In the genomic region with DNA sequence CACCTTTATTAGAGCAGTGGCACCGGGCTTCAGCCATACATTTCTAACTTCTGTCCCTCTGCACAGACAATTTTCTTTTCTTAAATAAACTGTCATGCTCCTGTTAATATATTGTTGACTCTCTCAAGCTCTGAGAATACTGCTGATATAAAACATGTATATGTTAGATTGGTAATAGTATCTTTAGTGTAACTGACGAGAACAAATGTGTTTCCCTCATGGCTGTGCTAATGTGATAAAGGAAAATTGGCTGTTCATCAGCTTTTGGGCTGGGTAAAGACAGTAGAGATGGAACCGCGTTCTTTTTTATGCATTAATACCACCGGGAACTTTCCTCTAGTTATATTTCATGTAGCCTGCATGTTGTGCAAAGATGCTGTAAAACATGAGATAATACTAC, we compare ENCODE assay signal across 34 mouse cellular contexts. TPM values are rescaled to one million over a fixed set of nuclear protein-coding genes. Genes with fewer than 3 reads are reported as not detected.
"Had no signal": no experiment of that assay in that cellular context is flagged by ENCODE, and none has a peak within 500 bp of the region (broad histone marks: within the 10 kb centered on the region; RNA-seq: fewer than 3 reads in every experiment).

No protein-coding gene starts in this region.

- H3K36me3 ChIP-seq: limb, embryonic 10.5 days; limb, embryonic 12.5 days; limb, embryonic 13.5 days; limb, embryonic 15.5 days; liver, embryonic 12.5 days; liver, embryonic 13.5 days; liver, embryonic 15.5 days; lung, embryonic 15.5 days; midbrain, embryonic 10.5 days; midbrain, embryonic 12.5 days; midbrain, embryonic 15.5 days; neural tube, embryonic 12.5 days; neural tube, embryonic 13.5 days had no signal

- H3K4me3 ChIP-seq: limb, embryonic 10.5 days; limb, embryonic 12.5 days; limb, embryonic 13.5 days; limb, embryonic 15.5 days; liver, embryonic 12.5 days; liver, embryonic 13.5 days; liver, embryonic 15.5 days; lung, embryonic 15.5 days; megakaryocyte, embryonic 14.5 days; midbrain, embryonic 10.5 days; midbrain, embryonic 12.5 days; midbrain, embryonic 15.5 days; myocyte; neural tube, embryonic 12.5 days; neural tube, embryonic 13.5 days had no signal

- DNase-seq: left cerebral cortex, postnatal 4 days; liver; liver, embryonic 13.5 days; liver, postnatal 0 days; lung, adult 18-20 months; lung, adult 2 months; lung, embryonic 14.5 days; lung, postnatal 10 days; lung, postnatal 14 days; lung, postnatal 36 days; lung, postnatal 4 days; midbrain, embryonic 14.5 days had no signal

- H3K27me3 ChIP-seq: limb, embryonic 12.5 days; limb, embryonic 13.5 days; limb, embryonic 15.5 days; liver, embryonic 12.5 days; liver, embryonic 13.5 days; liver, embryonic 15.5 days; lung, embryonic 15.5 days; megakaryocyte, embryonic 14.5 days; midbrain, embryonic 12.5 days; midbrain, embryonic 15.5 days; neural tube, embryonic 12.5 days; neural tube, embryonic 13.5 days had no signal

- H3K9me3 ChIP-seq: limb, embryonic 10.5 days; limb, embryonic 12.5 days; limb, embryonic 13.5 days; limb, embryonic 15.5 days; liver, embryonic 12.5 days; liver, embryonic 13.5 days; liver, embryonic 15.5 days; lung, embryonic 15.5 days; midbrain, embryonic 10.5 days; midbrain, embryonic 12.5 days; midbrain, embryonic 15.5 days; neural tube, embryonic 12.5 days; neural tube, embryonic 13.5 days had no signal

- ATAC-seq: liver, embryonic 12.5 days; liver, postnatal 0 days; lung, postnatal 0 days; midbrain, embryonic 15.5 days; midbrain, embryonic 16.5 days had no signal

- H3K4me1 ChIP-seq: limb, embryonic 10.5 days; limb, embryonic 12.5 days; limb, embryonic 13.5 days; limb, embryonic 15.5 days; liver, embryonic 12.5 days; liver, embryonic 13.5 days; liver, embryonic 15.5 days; lung, embryonic 15.5 days; midbrain, embryonic 10.5 days; midbrain, embryonic 12.5 days; midbrain, embryonic 15.5 days; neural tube, embryonic 12.5 days; neural tube, embryonic 13.5 days had no signal

- H3K4me2 ChIP-seq: limb, embryonic 12.5 days; limb, embryonic 13.5 days; limb, embryonic 15.5 days; liver, embryonic 11.5 days; liver, embryonic 12.5 days; liver, embryonic 13.5 days; liver, embryonic 15.5 days; lung, embryonic 14.5 days; lung, embryonic 15.5 days; midbrain, embryonic 11.5 days; midbrain, embryonic 12.5 days; midbrain, embryonic 15.5 days; neural tube, embryonic 12.5 days; neural tube, embryonic 13.5 days had no signal

- H3K27ac ChIP-seq: limb, embryonic 10.5 days; limb, embryonic 12.5 days; limb, embryonic 13.5 days; limb, embryonic 15.5 days; liver, embryonic 12.5 days; liver, embryonic 13.5 days; liver, embryonic 14.5 days; liver, embryonic 15.5 days; lung, embryonic 15.5 days; macrophage; midbrain, embryonic 10.5 days; midbrain, embryonic 12.5 days; midbrain, embryonic 15.5 days; neural tube, embryonic 12.5 days; neural tube, embryonic 13.5 days had no signal

- H3K9ac ChIP-seq: limb, embryonic 12.5 days; limb, embryonic 13.5 days; limb, embryonic 15.5 days; liver, embryonic 12.5 days; liver, embryonic 13.5 days; liver, embryonic 14.5 days; liver, embryonic 15.5 days; liver, postnatal 0 days; lung, embryonic 14.5 days; lung, embryonic 15.5 days; midbrain, embryonic 12.5 days; midbrain, embryonic 15.5 days; neural tube, embryonic 12.5 days; neural tube, embryonic 13.5 days had no signal

RNA-seq across cellular contexts. Expression of a gene that starts 54.8 kb away (rescaled TPM):
- total RNA-seq: megakaryocyte, adult 5-6 weeks; monocyte, adult 5-6 weeks had no signal
- polyA plus RNA-seq: liver, embryonic 13.5 days; liver, embryonic 15.5 days; liver, postnatal 0 days; lung, adult 2 months; lung, embryonic 14.5 days; macrophage; myocyte had no signal
